Mouse (Mus musculus): ENCODE measurements around the gene Gjb5.

The Gjb5 gene

GRCm38 (mm10) chr4:127358018-127358417 is at the start of gene Gjb5:
Gene Gjb5, minus strand, starts transcription at chr4:127358181.
- no peak for DNase-seq (ENCODE audit: low spot score in 2 of 2)

- DNase-seq (ENCODE audit: low spot score in 2 of 2): no peak
Observed at GRCm38 (mm10) chr4:127402614-127403013, 44.6 kb upstream of the Gjb5 start.

DNA sequence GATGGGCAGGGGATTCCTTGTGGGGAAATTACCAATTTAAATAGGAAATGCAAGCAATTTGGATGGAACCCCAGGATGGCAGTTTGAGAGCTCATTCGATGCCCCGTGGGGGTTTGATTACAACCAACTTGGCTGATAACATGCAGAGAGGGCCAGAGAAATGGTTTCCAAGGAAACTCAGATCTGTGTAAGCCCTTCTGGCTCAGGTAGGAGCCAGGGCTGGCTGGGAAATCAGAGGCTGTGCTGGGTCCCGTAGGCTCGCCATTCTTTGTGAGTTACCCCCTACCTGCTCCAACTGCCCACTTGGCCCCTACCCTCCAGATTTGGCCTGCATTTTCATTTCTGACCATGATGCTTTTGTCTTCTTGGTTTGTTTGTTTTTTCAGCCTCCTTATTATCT is 44.2 kb upstream of the Gjb5 start:
- no peak for DNase-seq (ENCODE audit: low spot score in 2 of 2)

DNA sequence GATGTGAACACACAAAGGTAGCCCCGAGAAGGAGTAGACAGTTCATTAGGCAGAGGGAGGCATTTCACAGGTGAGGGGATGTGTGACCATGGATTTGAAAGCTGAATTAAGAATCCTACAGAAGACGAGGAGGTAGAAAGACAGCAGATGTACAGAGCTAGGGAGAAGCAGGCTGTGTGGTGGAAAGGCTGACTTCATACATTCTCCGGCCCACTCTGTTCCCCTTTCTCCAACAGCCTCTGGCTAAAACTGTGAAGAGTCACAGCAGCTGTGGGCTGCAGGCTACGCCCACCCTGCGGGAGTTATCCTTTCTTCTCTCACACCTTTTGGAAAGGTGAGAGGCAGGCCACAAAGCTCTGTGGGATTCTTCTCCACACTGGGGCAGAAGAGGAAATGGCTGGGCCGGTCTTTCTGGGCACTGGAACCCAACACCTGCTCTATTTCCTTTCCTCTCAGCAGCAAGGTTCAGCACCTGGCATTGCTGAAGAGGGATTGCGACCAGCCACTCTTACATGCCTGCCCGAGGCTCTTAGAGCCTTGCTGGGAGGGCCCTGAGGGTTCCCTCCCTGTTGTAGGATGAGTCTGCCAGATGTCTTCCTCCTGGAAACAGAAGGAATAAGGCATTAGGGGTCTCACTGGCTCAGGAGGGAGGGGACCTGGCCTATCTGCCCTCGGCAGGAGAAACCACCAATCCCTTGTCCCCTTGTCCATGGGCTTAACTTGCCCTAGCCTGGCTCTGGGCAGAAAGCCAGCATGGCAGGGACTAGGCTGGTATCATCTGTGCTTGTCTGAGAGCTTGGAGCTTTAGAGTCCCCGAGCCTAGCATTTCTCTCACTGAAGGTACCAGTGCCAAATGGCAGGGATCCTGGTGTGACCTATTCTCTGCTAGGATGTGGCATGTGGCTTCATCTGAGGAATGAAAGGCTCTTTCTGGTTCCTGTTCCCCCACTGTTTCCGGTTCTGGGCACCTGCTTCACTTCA is 42.5 kb upstream of the Gjb5 start:
- peak; percentile 34 to 49 for DNase-seq (ENCODE audit: low spot score in 2 of 2)

- DNase-seq (ENCODE audit: low spot score in 2 of 2): no peak
Observed at GRCm38 (mm10) chr4:127395591-127395990, 37.6 kb upstream of the Gjb5 start.

- no peak for DNase-seq (ENCODE audit: low spot score in 2 of 2)
Observed at GRCm38 (mm10) chr4:127389645-127390044, 31.7 kb upstream of the Gjb5 start.

DNA sequence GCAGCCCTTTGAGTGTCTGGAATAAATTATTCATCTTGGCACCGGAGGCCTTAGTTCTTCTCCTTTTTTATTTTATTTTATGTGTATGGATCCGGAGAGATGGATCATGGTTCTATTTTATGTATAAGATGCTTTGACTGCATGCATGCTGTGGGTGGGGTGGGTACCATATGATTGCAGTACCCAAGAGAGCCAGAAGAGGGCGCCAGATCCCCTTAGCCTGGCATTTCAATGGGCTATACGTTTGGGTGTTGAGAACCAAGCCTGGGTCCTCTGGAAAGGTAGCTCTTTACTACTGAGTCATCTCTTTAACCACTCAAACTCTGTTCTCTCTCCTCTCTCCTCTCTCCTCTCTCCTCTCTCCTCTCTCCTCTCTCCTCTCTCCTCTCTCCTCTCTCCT is 19.4 kb upstream of the Gjb5 start:
- no peak for DNase-seq (ENCODE audit: low spot score in 2 of 2)

DNA sequence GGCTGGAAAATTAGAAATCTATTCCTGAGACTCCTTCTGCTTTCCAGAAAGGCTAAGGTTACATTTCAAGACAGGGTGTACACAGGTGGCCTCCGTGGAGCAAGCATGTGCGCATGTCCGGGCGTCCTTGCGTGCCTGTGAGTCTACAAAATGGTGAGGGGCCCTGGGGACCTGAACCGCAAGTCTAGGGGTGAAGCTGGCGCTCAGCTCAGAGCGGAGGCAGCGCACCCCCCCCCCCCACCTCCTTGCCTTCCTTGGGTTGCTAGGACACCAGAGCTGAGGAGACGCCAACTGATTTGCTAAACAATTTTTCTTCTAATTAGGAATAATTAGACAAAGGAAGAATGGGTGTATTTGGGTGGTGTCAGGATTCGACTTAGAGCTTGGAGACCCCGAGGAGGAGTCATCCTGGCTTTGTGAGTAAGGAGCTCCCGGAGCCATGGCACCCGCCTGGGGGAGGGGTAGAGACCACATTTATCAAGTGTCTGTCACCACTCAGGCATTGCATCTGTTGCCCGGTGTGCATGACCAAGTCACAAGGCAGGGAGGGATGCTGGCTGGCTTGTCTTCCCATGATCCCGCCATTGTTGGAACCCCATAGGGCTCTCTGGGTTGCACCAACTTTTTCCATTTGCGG is 17.7 kb upstream of the Gjb5 start:
- peak in 1 of 2 experiments; percentile 40 for DNase-seq (ENCODE audit: low spot score in 2 of 2)

DNA sequence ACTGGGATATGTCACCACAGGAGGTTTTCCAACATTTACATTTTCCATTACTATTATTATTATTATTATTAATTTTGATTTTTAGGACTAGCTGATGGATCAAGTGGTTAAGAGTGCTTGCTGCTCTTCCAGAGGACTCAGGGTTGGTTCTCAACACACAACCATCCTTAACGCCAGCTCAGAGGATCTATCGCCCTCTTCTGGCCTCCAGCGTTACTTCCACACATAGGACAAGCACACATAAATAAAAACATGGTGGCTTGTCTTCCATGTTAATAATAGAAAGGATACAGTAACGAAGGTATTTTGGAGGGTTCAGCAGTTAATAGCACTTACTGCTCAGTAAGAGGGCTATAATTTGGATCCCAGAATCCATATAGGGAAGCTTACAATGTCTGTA is 16.7 kb upstream of the Gjb5 start:
- DNase-seq (ENCODE audit: low spot score in 2 of 2): no peak

DNA sequence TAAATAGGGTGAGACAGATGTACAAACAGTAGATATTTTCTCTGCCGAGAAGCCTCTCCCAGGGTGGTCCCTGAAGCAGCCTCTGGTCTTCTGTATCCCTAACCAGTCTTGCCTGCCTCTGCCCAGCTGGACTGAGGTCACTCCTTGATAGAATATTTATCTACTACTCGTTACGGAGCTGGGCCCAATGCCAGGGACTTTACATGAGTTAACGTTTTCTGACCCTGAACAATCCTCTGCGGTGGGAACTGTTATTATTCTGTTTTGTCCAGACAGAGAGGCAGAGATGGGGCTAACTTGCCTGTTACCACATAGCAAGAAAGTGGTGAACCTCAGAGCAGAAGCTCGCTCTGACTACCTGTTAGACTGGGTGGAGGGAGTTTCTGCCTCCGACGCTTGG is 15.5 kb upstream of the Gjb5 start:
- no peak for DNase-seq (ENCODE audit: low spot score in 2 of 2)

- DNase-seq (ENCODE audit: low spot score in 2 of 2): no peak
Observed at GRCm38 (mm10) chr4:127371546-127371945, 13.6 kb upstream of the Gjb5 start.

GRCm38 (mm10) chr4:127370447-127370846 is 12.5 kb upstream of the Gjb5 start:
- no peak for DNase-seq (ENCODE audit: low spot score in 2 of 2)

GRCm38 (mm10) chr4:127368379-127368973 is 10.5 kb upstream of the Gjb5 start:
- peak; percentile 65 to 83 for DNase-seq (ENCODE audit: low spot score in 2 of 2)

- no peak for DNase-seq (ENCODE audit: low spot score in 2 of 2)
Observed at GRCm38 (mm10) chr4:127365834-127366233, 7.9 kb upstream of the Gjb5 start.

DNA sequence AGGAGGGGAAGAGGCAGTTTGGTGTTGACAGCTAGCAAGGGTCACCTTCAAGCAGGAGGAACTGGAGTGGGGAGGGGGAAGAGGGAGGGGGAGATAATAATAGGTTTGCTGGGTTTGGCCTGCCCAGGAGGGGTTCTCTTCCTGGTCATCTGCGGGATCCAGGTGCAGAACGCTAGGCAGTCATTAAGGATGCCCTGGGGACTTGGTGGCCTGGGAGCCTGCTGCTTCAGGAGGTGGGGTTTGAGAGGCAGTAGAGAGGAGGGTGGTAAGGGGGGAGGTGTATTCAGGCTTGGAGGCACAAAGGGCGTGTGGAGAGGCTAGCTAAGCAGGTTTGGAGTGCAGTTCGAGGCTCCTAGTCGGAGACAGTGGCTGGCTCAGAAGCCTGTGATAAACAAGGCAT is 7.5 kb upstream of the Gjb5 start:
- no peak for DNase-seq (ENCODE audit: low spot score in 2 of 2)

DNA sequence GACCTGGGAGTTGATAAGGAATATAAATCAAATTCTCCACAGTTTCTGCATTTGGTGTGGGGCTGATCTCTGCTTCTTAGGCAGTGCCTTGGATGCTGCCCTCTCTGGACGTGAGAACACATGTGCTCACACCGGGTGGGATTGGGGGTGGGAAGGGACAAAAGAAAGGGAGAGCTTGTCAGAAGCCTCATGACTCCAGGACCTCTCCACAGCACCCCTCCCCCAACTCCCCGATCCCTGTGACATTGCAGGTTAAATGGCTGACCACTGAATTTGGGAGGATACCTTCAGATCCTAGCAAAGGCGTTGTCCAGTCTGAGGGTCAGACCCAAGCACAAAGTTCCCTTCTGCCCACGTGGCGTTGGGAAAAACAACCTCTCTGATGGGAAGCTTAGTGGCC is 6.5 kb upstream of the Gjb5 start:
- DNase-seq (ENCODE audit: low spot score in 2 of 2): no peak

DNA sequence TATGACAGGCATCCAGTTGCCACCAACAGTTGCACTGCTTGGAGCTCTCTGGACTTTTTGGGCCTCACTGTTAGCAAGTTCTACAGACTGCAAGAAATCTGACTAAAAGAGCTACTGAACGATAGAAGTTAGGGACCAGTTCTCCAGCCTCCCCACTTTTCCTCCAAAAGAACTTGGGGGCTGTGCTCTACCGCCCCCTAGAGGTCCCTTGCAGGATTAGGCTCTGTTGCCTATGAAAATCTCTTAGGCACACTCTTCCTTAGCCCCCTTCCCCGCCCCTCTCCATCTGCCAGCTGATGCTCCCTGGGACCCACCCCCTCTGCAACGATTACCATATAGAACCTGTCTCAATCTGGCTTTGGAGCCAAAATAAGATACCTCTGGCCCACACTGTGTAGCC is 5.3 kb upstream of the Gjb5 start:
- no peak for DNase-seq (ENCODE audit: low spot score in 2 of 2)

DNA sequence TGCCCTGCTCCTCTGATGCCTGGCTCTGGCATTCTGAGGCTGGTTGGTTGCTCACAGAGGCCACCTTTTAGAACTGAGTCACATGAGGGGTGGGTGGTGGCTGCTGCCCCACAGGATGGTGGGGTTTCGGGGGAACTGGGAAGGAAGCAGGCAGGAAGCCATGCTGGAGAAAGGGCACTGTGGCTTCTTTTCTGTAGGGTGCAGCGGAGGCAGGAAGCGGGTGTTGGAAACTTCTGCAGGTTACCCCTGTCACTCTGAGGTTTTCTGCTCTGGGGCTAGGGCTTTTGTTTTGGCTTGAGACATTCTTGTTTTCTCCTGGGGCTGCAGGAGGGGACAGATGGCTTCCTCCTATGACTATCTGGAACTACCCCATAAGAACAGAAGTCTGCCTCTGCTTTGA is 4.5 kb upstream of the Gjb5 start:
- DNase-seq (ENCODE audit: low spot score in 2 of 2): no peak

- no peak for DNase-seq (ENCODE audit: low spot score in 2 of 2)
Observed at GRCm38 (mm10) chr4:127354506-127355485, 3.2 kb downstream of the Gjb5 start.

DNA sequence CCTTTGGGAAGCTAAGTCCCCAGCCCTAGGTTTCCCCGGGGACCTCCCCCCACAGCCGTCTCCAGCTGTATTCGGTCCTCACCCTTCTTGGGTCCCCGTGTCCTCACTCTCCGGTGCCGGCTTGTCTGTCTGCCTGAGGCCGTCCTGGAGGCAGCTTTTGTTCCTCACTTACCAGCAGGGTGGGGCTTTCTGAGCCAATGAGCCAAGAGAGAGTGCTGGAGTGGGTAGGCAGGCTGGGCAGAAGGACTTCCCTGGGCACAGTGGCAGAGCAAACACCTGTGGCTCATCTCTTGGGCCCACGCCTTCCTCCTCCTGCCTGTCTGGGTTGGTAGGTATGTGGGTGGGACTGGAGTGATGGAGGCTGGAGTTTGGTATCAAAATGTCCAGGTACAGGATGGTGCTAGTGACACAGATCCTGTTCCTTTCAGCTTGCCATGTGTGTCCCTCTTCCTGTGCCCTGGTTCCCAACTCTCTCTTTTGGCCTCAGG is 4.0 kb downstream of the Gjb5 start, which contains the start of gene Gjb4:
TSS of gene Gjb4 (minus strand) at position 131 of the 488 bp plus-strand sequence.
- DNase-seq (ENCODE audit: low spot score in 2 of 2): no peak

DNA sequence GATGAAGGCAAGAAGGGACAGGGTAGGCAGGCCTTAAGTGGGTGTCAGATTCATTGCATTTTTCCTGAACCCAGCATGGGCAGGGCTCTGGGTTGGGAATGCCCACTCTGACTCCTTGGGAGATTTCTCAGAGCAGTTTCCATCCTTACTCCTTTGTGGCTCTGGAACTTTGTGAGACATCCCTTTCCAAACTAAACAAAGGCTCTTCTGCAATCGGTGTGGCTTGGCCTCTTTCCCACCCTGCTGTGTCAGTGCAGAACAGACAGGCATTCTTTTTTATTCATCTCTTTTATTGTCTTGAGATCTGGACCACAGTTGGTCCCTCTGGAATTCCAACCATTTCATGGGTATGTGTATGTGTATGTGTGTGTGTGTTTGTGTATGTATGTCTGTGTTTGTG is 5.4 kb downstream of the Gjb5 start:
- DNase-seq (ENCODE audit: low spot score in 2 of 2): no peak
